Mouse (Mus musculus) cortical plate, adult 2 months (tissue): ENCODE measurements around the gene Crhr2.

Experiments used
- CTCF ChIP-seq: fragments of 200-500 bp; IDR thresholded peaks from 2 replicates; pipeline ENCODE4 v1.5.1; 2011; ENCODE audit warnings: mild to moderate bottlenecking, control low read depth, low read length; ENCODE audit not compliant: insufficient read depth; ENCODE audit errors: extremely low read depth
- POLR2A ChIP-seq: fragments of 200-500 bp; IDR thresholded peaks from 2 replicates; pipeline ENCODE4 v1.6.1; 2011; ENCODE audit warnings: mild to moderate bottlenecking, low read length, control low read depth; ENCODE audit not compliant: insufficient read depth; ENCODE audit errors: extremely low read depth

DNA sequence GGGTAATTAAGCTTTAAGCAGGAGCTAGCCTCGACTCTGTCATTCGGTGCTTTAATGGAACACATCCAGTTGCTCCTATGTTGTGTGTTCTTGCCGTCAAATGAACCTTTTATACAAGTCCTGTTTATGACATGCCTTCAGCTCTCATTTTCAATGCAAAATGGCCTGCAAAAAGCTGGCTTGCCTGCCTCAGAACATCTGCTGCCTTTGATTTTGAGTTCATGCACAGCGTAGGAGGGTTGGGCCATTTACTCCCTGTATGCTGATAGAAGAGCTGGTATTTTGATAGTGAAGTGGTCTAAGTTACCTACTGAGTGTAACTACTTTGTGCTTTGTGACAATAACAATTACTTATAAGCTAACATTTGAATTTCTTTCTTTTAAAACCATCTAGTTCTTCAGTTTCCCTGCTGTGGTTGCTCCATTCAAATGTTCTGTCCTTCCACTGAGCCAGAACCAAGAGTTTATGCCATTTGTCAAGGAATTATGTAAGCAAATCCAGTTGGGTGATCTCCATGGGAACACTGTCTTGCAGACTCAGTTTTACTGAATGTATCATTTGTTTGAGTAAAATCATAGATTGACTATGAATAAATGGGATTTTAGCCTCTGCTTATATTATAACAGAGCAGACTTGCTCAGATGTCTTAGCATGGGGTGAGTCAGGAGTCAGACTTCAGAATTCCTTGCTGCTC, 56.1 kb downstream of the Crhr2 start:
- no peak for TF ChIP-seq POLR2A
- no peak for TF ChIP-seq CTCF
